Mouse (Mus musculus) cerebellum, postnatal 36 days (tissue): ENCODE measurements at regions not wholly inside any gene's neighbourhood (a gene's known extent, or its start where the extent isn't known, plus 50 kb on each side); places are given as distances from the start of the nearest gene placed in this dataset.
A peak's percentile ranks its signal among the peaks of the same experiment; 100 is the strongest.
"Not testable (repeated sequence)": the region's sequence is repeated elsewhere in the genome, so short reads cannot be mapped to it uniquely, and the experiment has no call there.

Source experiments
- DNase-seq, 2 experiments: peaks; one replicate each; pipeline ENCODE4 v3.0.0; 2021 to 2022; ENCODE audit warnings: mixed read lengths in 2 of 2

DNA sequence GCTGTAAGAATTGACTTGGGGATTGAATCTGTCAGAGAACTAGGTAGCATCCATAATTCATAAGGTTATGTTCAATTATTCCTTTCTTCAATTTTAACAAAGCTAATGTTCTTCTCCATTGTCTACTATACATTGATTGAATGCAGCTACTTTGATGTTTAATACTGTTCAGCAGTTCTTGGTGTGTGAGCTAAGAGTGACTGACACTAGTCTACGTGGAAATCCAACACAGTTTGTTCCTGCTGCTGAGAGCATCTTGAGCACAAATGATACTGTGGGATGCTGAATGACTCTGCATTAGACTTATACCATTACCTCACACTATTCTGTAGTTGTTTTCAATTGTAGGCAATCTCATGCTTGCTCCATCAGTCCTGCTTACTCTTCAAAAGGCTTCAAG, 249.4 kb upstream of the Akr1e1 start:
- no peak for DNase-seq

DNA sequence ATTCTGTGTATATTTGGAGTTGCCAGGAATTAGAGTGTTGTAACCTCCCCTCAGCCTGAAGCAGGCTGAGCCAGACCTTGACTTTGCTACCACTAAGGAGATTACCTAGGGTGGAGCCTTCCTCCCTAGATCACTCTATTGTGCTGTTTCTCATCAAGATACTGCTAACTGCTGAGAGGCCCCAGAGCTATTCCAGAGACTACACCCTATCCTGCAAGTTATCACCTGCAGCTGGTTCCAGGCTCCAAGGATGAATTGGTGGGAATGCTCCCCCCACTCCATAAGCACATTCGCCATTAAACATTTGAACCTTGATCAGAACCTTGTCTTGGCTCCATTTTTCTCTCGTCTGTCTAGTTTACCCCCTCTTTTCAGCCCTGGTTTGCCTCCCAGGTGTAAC, 230.5 kb upstream of the Akr1e1 start:
- DNase-seq, result not testable (repeated sequence)

- no peak for DNase-seq
Observed at GRCm38 (mm10) chr13:4826756-4827155, 217.8 kb upstream of the Akr1e1 start.

GRCm38 (mm10) chr13:4825749-4826148, 216.8 kb upstream of the Akr1e1 start:
- not testable (repeated sequence) for DNase-seq

DNA sequence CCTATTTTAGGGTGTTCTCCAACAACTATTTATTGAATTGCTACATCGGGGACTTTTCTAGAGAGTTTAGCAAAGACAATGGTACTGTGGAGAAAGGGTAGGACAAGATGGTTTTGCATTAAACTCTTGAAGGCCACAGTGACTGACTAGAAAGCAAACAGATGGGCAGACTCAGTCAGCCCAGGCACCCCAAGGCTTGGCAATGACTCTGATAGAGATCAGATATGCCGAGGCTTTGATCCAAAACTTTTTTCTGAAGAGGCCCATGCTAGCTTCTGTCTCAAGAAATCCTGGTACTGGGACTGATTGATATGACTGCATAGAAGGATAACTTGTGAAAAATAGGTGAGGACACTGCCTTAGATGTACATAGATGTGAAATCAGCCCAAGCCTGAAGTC, 197.9 kb upstream of the Akr1e1 start:
- DNase-seq, result no peak

GRCm38 (mm10) chr13:4800666-4801065, 191.7 kb upstream of the Akr1e1 start:
- no peak for DNase-seq

GRCm38 (mm10) chr13:4791139-4791538, 182.2 kb upstream of the Akr1e1 start:
- DNase-seq, result no peak

DNA sequence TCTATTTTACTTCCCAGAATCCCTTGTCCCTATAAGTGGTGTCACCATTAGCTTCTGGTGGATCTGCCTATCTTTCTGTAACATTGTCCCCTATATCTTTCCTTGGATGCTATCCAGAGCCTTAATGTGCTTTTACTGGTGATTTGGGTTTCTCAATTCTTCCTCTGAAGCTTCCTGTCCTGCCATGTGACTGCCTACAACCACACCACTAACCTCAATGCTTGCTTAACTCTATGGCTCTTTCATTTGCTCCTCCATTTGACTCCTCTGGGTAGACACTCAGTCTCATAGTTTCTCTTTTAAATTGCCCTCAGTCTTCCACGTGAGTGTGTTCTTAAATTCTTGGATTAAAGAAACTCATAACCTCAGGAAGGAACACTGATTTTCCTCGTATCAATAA, 181.4 kb upstream of the Akr1e1 start:
- DNase-seq, result no peak

- DNase-seq, result no peak
Observed at GRCm38 (mm10) chr13:4783290-4783689, 174.3 kb upstream of the Akr1e1 start.

DNA sequence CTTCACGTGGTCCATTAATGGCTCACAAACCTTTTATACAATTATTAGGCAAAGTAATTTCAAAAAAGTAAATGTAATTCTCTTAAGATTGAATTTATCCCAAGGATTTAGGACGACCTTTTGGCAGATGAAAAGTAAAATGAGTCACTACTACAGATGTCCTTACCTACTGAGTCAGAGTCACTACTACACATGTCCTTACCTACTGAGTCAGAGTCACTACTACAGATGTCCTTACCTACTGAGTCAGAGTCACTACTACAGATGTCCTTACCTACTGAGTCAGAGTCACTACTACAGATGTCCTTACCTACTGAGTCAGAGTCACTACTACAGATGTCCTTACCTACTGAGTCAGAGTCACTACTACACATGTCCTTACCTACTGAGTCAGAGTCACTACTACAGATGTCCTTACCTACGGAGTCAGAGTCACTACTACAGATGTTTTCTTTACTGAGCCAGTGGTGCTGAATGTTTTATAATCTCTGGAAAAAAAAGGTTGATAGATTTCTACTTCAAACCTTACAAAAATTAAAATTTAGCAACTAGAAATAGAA, 169.4 kb upstream of the Akr1e1 start:
- DNase-seq, result not testable (repeated sequence)

GRCm38 (mm10) chr13:4776855-4777254, 167.9 kb upstream of the Akr1e1 start:
- peak; percentile 8 to 10 for DNase-seq

GRCm38 (mm10) chr13:4772324-4772723, 163.3 kb upstream of the Akr1e1 start:
- DNase-seq, result no peak

- peak; percentile 25 to 39 for DNase-seq
Observed at GRCm38 (mm10) chr13:4771120-4772075, 162.4 kb upstream of the Akr1e1 start.

GRCm38 (mm10) chr13:4759965-4760364, 151.0 kb upstream of the Akr1e1 start:
- no peak for DNase-seq

DNA sequence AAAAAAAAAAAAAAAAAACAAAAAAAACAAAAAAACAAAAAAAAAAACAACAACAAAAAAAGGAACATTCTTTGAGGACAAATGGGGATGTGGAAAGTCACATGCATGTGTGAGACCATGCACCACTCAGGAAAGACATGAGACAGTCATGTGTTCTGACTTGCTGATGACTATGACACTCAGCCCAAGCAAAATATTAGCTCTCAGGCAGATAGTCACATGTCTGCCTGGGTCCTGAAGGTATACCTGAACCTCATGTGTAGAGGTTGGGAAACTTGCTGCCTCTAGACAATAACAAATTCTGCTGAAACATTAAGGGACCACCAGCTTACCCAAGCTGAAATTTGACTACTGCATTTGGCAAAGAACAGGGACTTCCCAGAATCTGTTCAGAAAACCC, 147.6 kb upstream of the Akr1e1 start:
- DNase-seq, result no peak

- peak; percentile 12 to 27 for DNase-seq
Observed at GRCm38 (mm10) chr13:4742930-4743329, 134.0 kb upstream of the Akr1e1 start.

GRCm38 (mm10) chr13:4716299-4716698, 107.3 kb upstream of the Akr1e1 start:
- DNase-seq, result not testable (repeated sequence)

DNA sequence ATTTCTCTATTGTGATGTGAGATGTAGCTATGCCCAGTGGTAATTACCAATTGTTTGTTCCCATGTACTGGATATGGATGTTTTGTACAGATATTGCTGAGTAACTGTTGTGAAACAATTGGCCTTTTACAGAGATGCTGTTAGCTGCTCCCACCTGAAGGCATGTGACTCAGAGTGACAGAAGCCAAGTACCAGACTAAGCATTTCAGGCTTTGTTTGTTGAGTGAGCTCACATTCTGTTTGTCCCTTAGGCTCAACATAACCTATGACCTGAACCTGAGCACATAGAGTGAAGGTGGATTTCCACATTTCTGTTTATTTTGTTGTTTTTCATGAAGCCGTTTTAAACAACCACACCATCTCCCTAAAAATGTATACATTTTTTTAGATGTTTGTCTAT, 105.8 kb upstream of the Akr1e1 start:
- no peak for DNase-seq

GRCm38 (mm10) chr13:4712698-4713097, 103.7 kb upstream of the Akr1e1 start:
- DNase-seq, result no peak

- DNase-seq, result not testable (repeated sequence)
Observed at GRCm38 (mm10) chr13:4699591-4699990, 90.6 kb upstream of the Akr1e1 start.

DNA sequence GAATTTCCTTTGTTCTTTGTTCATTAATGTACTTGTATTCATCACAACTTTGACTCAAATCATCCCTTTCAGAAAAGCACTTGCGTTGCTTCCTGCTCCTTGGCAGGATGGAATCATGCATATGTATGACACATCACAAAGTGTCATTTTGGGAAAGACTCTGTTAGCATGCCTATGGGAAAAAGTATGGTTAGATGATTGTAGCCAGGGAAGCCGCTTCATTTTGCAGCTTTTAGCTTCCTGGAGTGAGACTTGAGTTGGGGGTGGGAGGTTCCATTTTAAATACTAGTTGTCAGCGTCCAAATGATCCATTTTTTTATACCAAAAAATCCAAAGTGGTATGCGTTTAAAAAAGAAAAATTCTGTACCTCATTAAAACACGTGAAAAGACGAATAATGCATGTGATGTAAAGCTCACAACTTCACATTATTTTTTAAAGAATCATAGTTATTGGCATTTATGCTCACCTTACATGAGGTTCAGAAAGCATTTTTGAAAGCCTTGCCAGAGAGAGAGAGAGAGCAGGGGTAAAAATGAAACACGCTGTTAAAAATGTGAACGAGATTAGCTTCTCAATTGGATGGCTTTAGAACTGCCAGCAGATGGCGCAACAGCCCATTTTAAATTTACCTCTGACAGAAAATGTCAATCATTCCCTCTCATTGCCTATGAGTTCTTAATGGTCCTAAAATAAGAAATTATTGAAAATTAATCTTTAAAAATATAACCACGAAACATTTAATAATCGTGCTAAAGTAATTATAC, 57.6 kb upstream of the Akr1e1 start:
- DNase-seq, result peak; percentile 38 to 54

GRCm38 (mm10) chr13:4663390-4663789, 54.4 kb upstream of the Akr1e1 start:
- no peak for DNase-seq

DNA sequence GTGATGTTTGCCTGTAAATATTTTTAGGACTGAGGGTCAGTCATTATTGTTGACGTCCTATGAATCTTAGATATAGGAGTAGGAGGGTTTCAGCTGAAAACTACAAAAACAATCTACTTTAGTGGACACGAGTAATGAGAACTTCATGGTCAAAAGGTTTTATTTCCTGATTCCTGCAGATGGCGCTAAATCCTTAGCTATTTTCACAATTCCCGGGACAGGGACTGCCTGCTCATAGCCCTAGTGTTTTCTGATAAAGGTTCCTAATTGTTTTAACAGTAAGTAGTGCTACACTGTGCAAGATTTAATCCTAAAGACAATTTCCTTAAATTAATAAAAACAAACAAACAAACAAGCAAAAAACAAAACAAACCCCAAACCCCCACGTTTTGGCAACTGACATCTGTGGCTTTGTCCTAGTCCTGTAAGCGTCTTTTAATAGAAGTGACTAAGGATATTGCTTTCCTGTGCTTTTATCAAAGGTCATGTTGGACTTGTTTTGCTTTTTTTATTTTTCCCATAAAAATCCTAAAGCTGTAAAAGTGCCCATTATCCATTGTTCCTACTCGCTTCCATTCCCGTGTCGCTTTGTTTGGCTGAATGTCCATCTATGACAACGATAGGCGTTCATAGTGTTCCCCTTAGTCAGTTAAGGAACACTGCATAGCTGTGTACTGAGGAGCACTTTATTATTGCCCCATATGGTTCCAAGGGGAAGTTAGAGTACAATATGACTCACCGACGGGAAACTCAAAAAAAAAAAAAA, 53.5 kb upstream of the Akr1e1 start:
- peak; percentile 3 to 38 for DNase-seq
